Mouse (Mus musculus): ENCODE measurements around the gene Gpr142. TPM values are rescaled to one million over a fixed set of nuclear protein-coding genes. Genes with fewer than 3 reads are reported as not detected.

Gene Gpr142
- polyA plus RNA-seq (2012; rRNA removed): 0.23 and 0.43 TPM in 2 replicates

DNA sequence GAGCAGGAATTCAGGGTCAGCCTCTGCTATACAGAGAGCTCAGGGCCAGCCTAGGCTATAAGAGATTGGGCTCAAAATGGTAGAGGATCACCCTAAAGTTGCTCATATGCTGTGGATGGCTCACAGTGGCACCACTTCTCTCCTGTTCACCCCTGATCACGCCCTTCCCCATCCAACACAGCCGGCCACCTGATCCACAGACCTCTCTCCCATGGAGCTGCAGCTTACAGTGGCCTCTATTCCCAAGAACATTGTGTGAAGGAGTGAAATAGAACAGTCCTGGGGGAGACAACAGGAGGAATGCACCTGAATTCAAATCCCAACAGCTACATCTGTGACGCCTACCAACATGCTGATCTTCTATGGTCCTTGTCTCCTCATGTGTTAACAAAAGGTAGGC, at the start of gene Gpr142:
Gene Gpr142 (plus strand): TSS at position 301 of the 400 bp plus-strand sequence.

DNA sequence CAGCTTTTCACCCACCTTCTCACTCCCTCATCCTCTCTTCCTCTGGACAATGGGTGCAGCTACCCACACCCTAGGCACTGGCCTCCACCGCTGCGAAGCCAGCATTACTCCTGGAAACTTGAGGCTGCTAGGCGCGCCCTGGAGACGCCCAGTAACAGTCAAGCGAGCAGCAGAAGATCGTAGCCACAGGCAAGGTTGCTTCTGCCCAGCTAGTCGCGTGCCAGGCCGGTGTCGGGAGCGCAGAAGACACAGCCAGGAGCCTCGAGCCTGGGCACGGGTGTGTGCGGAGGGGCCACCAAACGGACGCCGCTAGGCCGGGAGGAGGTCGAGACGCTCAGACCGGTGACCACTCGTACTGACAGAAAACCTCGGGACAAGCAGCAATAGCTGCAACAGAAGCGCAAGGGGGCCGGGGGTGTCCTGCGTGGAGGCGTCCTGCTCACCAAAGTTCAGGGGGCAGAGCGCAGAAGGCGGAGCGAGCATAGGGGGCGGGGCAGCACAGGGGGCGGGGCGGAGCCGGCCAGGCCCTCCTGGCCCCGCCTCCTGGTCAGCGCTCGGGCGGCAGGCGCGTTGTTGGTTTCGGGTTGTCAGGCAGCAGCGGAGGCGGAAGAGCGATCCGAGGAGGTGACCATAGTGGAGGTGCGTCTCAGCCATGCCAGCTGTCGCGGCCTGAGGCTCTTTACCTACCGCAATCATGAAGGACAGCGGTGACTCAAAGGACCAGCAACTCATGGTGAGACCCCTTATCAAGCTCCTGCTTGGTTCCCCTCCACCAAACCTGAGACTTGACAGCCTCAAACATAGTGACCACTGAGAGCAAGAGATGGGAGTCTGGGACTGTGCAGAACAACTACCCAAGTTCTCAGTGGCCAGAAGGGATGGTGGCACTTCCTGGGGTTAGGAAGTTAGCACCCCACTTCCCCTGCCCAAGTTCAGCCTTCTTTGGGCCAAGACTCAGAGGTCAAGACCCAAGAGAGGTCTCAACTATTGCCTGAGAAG, 33.6 kb upstream of the Gpr142 start, which contains the start of gene Kif19a:
Gene Kif19a (plus strand): TSS at position 569 of the 999 bp plus-strand sequence.

DNA sequence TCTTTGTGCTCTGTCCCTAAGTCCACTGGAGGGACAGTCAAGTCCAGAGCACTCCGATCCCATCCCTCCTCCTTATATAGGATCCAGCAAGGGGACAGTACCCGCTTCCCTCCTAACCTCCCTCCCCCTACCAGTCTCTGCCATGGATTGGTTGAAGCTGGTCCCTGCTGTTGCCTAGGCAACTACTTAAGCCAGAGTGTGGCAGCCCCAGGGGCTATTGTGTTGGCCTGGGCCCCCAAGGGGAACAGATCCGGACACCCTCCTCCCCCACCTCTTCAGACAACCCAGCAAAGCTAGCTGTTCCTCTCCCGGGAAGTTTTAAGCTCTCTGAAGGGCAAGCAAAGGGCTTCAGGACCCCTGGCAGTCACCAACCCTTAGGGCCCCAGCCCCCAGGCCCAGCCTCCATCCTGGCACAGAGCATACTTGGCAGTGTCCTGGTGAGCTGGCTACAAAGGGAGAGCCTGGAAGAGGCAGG, 2.8 kb upstream of the Gpr142 start, which contains the start of gene Btbd17:
Gene Btbd17 (minus strand): TSS at position 98 of the 475 bp plus-strand sequence.

DNA sequence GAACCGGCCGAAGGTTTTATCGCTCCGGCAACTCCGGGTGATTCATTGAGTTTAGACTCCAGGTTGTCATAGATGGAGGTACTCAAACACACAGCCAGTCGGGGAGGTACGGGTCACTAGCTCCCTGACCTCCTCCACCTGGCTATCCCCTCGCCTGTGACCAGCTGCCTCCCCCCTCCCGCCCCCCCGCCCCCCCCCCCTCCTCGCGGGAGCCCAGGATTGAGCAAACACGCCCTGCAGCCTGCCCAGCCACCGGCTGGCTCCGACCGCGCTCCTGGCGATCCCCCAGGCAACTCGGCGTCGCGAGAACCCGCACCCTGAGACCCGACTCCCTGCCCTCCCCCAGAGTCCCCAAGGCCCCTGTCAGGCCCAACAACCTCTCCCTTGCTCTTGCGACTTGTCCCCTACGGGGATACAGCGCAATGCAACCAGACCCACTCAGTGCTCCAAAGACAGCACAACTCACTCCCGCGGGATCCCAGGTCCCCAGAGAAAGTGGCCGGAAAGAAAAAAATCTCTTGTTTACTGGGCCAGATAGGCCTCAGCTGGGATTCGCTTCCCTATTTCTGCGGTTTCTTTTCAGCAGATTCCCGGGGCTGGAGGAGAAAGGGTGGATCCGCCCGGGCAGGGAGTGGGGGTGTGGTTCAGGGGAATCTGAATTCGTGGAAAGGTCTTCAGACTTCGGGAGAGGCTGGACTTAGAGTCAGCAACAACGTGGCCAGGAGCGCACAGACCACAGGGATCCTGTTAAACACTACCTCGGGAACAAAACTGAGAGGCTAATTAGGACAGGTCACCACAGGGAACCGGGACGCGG, 51.9 kb downstream of the Gpr142 start, which contains the start of gene Gprc5c:
Gene Gprc5c (plus strand): TSS at position 701 of the 817 bp plus-strand sequence.

Other genes with a start within 250 kb of the Gpr142 start
- gene Rpl38, start 130.4 kb upstream of the Gpr142 start, polyA plus RNA-seq (2012; rRNA removed): 34.7 and 50.3 TPM in 2 replicates
- 9.7 and 10.4 TPM in 2 replicates for gene Ttyh2, start 123.5 kb upstream of the Gpr142 start, polyA plus RNA-seq (2012; rRNA removed)
- 0.16 and 0.31 TPM in 2 replicates for gene Dnaic2, start 71.5 kb upstream of the Gpr142 start, polyA plus RNA-seq (2012; rRNA removed)
- 0.52 and 1.1 TPM in 2 replicates for gene Kif19a, start 33.5 kb upstream of the Gpr142 start, polyA plus RNA-seq (2012; rRNA removed)
- gene Btbd17, start 3.0 kb upstream of the Gpr142 start, polyA plus RNA-seq (2012; rRNA removed): 0.78 and 2.2 TPM in 2 replicates
- 5.8 and 8.1 TPM in 2 replicates for gene Gprc5c, start 52.2 kb downstream of the Gpr142 start, polyA plus RNA-seq (2012; rRNA removed)
- gene Cd300a, start 91.1 kb downstream of the Gpr142 start, polyA plus RNA-seq (2012; rRNA removed): 0.24 and 0.39 TPM in 2 replicates
- 0.58 and 0.64 TPM in 2 replicates for gene Cd300lb, start 135.5 kb downstream of the Gpr142 start, polyA plus RNA-seq (2012; rRNA removed)
- gene Cd300c, start 170.2 kb downstream of the Gpr142 start, polyA plus RNA-seq (2012; rRNA removed): 0.26 and 0.32 TPM in 2 replicates
- gene Cd300ld, start 191.0 kb downstream of the Gpr142 start, polyA plus RNA-seq (2012; rRNA removed): 0.34 and 0.44 TPM in 2 replicates
- 2.0 and 2.5 TPM in 2 replicates for gene Cd300c2, start 203.0 kb downstream of the Gpr142 start, polyA plus RNA-seq (2012; rRNA removed)
- gene Cd300ld2, start 217.3 kb downstream of the Gpr142 start, polyA plus RNA-seq (2012; rRNA removed): not detected in 2 replicates
- 0.39 TPM in 1 of 2 replicates, not detected in the other for gene Cd300ld4, start 228.1 kb downstream of the Gpr142 start, polyA plus RNA-seq (2012; rRNA removed)
- 1.5 and 2.2 TPM in 2 replicates for gene Cd300ld5, start 238.8 kb downstream of the Gpr142 start, polyA plus RNA-seq (2012; rRNA removed)
- gene Cd300ld3, start 249.5 kb downstream of the Gpr142 start, polyA plus RNA-seq (2012; rRNA removed): 2.0 and 7.5 TPM in 2 replicates

All from stomach, adult 2 months (tissue).